Mouse (Mus musculus) thymus, postnatal 14 days (tissue): ENCODE measurements around the gene Zfp668.
A peak's percentile ranks its signal among the peaks of the same experiment; 100 is the strongest.
"Not testable (repeated sequence)": the region's sequence is repeated elsewhere in the genome, so short reads cannot be mapped to it uniquely, and the experiment has no call there.

Source experiments
- DNase-seq: peaks from one replicate; pipeline ENCODE4 v3.0.0; 2021

The Zfp668 gene

DNA sequence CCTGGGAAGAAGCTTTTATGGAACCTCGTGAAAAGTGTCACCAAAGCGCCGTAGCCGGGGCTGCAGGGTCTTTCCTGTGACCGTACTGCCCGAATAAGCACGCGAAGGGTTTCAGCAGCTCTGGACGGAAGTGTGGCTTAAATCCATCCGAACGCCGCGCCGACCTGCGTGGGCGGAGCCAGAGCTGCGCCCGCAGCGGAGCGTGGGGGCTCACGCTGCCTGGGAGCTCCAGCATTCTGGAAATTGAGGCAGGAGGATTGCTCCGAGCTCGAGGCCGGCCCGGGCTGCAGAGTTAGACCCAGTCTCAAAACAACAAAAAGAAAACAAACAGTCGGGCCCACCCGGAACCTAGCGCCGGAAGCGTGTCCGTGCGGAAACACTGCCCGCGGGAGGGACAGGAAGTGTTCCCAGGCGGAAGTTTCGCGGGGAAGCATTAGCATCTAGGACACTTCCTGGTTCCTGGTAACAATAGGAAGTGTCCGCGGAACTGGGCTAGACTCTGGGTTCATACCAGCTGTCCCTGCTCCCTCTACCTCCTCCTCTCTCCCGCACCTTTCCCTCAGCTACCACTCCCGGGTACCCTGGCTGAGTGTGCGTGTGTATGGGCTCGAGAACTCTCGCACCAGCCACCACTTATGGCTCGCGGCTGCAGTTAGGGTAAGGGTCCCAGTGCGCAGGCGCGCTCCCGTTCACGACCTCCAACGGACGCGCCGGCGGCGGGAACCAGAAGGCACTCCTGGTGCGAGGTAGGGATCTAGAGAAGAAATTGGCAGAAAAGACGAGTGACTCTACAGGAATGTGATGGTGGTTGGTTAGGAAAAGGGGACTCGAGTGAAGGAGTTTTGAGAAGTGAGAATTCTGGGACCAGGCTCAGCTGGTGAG, at the start of gene Zfp668:
TSS of gene Zfp668 (minus strand) at position 362 of the 882 bp plus-strand sequence.
- peak; percentile 88 for DNase-seq

DNA sequence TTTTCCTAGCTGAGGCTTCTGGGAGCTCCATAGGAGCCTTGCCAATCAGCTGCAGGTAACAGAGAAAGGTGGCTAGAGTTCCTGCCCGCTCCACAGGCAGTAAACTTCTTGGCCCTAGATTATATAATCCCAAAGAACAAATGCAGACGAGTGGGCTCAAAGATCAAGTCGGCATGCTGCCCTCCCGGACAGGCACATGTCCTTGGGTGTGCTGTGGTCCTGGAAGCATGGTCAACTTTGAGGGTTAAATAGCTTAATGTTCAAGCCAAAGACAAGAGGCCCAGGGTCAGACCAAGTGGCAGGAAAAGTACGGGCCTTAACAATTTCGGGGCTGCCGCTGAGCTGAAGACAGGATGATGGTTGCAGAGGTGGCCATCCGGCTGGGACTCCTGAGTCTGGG, 49.4 kb upstream of the Zfp668 start:
- no peak for DNase-seq

DNA sequence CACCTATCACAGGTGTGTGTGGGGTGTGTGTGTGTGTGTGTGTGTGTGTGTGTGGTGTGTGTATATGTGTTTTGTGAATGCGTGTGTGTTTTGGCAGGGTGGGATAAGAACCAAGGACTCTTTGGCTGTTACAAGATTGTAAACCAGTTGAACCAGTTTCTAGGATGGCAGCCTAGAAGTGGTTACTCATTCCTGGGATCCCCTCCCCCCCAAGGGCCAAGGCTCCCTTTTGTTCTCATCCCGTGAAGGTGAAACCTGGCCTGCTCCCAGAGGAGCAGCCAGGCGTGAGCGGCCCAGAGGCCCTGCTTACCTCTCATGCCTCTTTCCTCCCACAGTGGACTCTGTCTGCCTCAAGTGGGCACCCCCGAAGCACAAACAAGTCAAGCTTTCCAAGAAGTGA, 48.6 kb upstream of the Zfp668 start:
- DNase-seq: no peak

DNA sequence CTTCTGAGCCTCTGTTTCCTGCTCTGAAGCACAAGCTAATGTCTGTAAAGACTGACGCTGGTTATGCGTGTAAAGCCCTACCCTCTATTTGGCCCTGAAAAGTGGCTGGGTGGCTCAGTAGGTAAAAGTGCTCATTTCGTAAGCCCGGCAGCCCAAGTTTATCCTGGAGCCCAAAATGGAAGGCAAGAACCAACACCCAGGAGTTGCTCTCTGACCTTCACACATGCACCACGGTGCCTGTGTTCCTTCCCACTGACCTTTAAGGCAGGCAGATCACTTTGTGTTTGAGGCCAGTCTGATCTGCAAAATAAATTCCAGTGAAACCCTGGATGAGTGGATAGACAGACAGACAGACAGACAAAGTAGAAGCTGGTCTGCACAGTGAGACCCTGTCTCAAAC, 47.1 kb upstream of the Zfp668 start:
- no peak for DNase-seq

DNA sequence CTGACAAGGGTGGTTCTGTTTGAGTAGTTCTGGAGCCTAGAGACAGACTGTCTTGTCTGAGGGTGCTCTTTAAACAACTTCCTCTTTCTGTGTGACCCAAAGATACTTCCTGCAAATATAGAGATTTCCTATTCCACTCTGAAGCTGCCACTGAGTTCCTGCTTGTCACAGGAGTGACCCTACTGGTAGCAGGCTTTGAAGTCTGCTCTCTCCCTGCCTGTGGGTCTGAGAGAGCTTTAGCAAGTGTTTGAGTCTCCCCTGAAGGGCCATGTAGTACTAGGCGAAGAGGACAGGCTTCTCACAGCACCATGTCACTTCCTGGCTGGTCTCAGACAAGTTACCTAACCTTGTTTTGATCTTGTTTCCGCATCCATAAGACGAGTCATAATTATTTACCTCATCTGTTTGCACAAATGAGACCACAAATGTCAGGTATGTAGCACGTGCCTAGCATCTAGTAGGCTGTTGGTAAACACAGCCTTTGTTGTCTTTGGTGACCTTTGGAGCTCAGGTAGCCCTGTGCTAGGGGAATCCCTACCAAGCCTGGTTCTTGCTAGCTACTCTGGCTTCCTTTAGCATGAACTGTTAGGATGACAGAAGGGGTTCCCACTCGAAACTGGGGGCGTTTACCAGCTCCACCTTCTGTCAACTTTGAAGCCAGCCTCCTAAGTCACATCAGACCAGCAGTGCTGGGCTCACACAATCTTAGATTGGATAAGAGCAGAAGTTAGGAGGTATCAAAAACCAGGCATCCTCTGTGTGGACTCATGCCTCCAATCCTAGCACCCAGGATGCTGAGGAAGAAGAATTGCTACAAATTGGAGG, 46.0 kb upstream of the Zfp668 start:
- DNase-seq: no peak

DNA sequence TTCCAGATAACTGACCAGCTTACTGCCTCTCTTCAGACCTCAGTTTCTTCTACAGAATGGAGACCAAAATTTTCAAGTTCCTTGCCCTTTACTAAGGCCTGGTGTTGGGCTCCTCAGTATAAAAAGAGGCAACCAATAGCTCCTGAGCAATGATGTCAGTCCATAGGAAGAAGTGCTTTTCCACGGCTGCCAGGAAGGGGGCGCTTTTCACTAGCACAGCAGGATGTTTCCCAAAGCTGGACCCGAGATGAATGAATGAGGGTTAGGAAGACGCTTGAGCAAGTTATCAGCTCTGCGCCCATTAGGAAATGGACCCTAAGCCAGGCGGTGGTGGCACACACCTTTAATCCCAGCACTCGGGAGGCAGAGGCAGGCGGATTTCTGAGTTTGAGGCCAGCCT, 44.9 kb upstream of the Zfp668 start:
- peak; percentile 44 for DNase-seq

DNA sequence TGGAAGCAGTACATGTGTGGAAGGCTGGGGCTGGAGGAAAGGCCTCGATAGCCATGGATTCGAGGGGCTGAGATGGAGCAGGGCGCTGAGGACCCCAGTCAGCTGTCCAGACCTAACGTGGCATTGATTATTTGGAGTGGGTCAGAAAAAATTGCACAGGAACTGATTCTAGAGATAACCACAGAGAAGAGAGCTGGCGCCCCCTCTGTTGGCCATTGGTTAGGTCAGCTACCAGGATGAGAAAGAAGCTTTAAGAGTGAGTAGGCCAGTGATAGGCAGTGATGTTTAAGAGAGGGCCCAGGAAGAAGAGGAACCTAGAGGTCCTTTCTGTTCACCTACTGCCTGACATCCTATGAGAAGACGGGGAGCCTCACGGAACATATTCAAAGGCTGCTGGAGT, 42.7 kb upstream of the Zfp668 start:
- DNase-seq: peak; percentile 44

DNA sequence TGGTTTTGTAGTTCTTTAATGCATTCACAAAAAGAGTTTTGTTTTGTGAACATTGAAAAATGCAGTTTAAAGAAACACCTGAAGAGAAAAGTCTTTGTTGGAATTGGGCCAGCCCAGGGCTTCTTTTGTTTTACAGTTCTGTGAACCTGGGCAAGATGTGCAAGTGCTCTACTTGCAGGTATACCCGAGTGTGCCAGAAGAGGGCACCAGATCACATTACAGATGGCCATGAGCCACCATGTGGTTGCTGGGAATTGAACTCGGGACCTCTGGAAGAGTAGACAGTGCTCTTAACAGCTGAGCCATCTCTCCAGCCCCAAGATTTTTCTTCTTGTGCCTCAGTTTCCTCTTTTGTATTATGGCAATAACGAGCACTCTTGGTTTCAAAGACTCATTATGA, 41.6 kb upstream of the Zfp668 start:
- peak; percentile 77 for DNase-seq

DNA sequence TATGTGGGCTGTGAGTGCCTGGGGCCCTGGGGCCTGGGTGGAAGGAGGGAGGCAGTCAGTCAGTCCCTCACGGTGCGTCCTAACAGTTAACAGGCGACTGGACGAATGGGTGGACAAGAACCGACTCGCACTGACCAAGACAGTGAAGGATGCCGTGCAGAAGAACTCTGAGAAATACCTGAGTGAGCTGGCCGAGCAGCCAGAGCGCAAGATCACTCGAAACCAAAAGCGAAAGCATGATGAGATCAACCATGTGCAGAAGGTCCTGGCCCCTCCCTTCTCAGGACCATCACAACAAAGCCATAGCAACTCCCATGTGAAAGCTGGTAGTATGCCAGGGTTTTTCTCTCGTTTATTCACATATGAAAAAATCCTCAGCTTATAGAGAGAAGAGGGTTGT, 38.7 kb upstream of the Zfp668 start:
- DNase-seq: no peak

DNA sequence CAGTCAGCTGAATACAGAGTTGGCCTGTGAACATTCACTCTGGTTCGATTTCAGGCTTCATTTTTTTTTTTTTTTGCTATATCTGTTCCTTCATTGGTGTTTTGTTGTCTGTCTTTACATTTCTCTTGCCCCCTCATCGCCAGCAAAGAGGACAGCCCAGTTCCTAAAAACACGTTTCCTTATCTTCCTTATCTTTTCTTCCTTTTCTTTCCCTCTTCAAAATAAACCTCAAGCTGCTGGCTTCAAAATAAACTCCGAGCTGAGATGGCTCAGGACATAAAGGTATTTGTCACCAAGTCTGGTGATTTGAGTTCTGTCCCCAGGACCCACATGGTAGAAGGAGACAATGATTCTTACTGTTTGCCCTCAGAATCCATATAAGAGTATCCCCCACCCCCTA, 36.3 kb upstream of the Zfp668 start:
- no peak for DNase-seq

DNA sequence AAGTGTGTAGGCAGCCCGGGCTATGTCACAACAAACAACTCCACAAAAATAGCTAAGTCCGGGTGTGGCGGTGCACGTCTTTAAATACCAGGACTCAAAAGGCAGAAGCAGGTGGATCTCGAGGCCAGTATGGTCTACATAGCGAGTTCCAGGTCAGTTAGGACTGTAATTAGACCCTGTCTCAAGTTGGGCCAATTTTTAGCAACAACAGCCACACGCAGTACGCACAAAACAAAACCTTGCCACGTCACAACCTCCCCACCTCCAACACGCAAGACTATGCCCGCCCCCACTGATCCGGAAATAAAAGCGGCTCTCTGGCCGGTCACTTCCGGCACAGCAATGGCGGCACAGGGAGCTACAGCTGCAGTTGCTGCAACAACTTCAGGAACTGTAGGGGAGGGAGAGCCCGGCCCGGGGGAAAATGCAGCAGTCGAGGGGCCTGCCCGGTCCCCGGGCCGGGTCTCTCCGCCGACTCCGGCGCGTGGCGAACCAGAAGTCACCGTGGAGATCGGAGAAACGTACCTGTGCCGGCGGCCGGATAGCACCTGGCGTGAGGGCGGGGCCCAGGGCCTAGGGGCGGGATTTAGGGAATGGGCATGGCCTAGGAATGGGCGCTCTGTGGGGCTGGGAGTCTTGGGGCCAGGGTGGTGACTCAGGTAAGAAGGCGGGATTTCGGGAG, 35.7 kb upstream of the Zfp668 start, which contains the start of gene Kat8:
TSS of gene Kat8 (plus strand) at position 327 of the 682 bp plus-strand sequence.
- peak; percentile 85 for DNase-seq

DNA sequence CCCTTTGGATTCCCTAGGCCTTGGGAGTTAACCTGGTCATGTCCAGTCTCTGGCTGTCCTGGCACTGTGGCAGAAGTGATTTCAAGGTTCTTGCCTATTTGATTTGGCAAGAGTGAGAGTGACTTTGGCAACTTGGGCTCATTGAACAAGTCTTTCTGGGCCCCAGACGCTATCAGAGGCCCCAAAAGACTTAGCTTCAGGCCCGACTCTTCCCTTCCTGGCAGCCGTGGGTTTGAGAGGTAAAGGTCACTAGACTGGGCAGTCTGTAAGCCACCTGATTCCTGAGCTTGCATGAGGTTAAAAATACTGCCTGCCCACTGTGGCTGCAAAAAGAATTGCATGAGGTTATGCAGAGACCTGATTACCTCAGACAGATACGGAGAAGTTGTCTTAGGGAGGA, 32.0 kb upstream of the Zfp668 start:
- DNase-seq: no peak

DNA sequence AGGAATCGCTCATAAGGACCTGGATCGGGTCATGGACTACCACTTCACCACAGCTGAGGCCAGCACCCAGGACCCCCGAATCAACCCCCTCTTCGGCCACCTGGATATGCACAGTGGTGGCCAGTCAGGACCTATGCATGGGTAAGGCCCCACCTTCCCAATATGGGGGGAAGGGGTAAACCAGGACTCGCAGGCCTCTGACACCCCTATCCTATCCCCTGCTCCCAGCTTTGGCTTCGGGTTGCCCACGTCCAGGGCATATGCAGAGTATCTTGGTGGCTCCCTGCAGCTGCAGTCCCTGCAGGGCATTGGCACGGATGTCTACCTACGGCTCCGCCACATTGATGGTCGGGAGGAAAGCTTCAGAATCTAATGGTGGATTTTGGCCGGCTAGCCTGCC, 31.3 kb upstream of the Zfp668 start:
- no peak for DNase-seq

DNA sequence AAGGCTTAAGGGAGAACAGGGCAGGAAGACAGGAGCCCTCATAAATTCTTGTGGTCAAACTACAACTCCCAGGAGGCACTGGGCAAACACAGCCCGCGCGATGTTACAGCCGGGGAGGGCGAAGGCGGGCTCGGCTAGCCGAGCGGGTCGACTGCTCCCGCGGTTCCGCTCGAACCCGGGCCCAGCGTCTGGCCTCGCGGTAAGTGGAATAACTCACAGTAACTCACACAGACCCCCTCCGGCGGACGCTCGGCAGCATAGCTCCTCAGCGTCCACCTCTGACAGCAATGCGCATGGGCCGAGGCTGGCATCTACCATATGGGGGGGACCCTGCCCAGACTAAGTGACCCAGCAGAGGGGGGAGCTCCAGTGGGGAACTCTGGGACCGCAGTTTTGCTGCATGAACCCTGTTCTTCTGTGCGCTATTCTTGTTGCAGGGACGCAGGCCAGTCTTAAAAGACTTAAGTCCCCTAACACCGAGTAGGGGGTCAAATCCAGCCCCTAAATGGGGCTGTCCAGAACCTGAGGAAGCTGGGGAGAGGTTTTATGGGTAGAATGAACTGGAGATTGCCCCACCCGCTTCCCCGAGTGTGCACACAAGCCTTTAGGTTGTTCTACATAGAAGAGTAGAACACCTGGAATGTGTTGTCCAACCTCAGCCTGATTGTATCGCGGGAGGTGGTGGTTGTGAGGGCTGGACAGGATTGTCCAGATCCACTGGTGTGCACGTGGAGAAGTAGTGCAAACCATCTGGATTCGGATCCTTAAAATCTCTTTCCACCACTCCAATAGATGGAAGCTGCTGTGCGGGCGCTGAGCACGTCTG, 27.6 kb upstream of the Zfp668 start, which contains the start of gene Bckdk:
TSS of gene Bckdk (plus strand) at position 112 of the 826 bp plus-strand sequence.
- peak; percentile 77 for DNase-seq

DNA sequence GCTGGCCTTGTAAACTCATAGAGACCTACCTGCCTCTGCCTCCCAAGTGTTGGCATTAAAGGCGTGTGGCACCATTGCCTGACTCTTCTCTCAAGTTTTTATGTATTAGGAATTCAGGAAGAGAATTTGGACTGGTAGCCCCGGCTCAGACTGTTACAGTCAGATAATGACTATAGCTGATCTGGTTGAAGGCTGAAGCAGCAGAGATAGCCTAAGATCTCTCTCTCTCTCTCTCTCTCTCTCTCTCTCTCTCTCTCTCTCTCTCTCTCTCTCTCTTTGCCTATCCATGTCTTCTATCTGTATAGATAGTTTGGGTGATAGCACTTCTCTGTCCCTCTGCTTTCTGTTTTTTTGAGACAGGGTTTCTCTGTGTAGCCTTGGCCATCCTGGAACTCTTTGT, 25.1 kb upstream of the Zfp668 start:
- DNase-seq: no peak

DNA sequence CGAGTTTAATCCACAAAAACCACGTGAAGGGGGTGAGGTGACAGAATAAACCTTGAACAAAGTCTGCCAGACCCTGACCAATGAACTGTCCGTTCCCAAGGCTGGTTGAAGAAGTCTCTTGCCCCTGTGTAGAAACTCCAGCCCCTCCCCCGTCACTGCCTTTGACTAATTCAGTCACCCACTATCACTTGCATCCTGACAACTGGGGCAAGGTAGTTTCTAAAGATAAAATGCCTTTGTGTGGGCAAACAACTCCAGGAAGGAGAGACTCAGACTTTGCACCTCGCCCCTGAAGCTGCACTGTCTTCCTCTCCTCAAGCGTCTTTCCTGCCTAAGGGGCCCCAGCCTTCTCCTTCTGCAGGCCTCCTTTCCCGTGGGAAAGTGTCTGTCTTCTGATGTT, 23.4 kb upstream of the Zfp668 start:
- DNase-seq: no peak

DNA sequence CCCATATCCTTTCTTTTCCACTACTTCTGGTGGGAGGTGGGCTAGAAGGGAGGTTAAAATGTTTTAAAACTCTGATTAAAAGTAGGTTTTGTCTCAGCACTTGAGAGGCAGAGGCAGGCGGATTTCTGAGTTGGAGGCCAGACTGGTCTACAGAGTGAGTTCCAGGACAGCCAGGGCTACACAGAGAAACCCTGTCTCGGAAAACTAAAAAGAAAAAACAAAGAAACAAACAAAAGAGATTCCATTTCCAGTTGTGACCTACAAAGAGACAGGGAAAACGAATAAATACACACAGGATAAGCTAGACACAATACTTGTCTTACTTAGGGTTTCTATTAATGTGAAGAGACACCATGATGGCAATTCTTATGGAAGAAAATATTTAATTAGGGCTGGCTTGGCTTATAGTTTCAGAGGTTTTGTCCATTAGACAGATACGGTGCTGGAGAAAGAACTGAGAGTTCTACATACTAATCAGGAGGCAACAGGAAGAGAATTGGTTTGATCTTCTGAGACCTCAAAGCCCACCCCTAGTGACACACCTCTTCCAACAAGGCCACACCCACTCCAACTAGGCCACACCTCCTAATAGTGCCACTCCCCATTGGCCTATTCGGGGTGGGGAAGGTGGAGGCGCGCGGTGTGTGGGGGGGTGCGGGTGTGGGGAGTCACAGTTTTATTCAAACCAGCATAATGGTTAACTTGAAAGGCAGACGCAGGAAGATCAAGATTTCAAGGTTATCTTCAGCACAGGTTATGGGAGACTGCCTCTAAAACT, 21.7 kb upstream of the Zfp668 start:
- peak; percentile 69 for DNase-seq

DNA sequence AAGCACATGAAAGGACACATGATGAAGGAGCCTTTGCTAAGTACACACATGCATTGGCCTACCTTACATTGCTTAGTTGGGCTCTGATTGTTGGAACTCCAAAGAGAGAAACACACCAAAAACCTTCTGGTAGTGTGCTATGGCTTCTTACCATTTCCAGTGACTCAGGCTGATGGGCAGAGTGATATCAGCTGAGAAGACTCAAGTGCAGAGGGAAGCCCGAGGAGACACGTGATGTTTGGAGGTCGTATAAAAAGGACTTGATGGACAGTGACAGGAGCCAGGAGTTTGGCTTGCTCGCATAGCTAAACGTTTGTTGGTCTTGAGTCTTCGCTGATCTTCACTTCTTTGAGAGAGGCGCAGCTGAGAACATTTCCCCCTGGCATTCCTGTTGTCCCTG, 20.9 kb upstream of the Zfp668 start:
- no peak for DNase-seq

DNA sequence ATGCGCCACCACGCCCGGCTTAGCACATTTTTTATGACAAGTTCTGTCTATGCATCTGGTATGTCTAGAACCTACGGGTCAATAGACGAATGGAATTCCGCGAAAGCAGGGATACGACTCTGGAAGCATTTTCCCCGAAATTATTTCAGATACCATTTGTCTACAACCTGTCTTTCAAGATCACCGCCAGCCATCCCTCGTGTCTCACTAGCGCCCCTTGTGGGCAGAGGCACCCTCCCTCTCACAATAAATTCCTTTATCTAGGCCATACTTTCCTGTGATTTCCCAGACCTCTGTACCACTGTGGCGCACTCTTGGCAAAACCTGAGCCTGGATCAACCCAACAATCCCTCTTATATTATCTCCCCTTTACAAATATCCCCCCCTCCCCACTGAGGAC, 19.8 kb upstream of the Zfp668 start:
- peak; percentile 73 for DNase-seq

DNA sequence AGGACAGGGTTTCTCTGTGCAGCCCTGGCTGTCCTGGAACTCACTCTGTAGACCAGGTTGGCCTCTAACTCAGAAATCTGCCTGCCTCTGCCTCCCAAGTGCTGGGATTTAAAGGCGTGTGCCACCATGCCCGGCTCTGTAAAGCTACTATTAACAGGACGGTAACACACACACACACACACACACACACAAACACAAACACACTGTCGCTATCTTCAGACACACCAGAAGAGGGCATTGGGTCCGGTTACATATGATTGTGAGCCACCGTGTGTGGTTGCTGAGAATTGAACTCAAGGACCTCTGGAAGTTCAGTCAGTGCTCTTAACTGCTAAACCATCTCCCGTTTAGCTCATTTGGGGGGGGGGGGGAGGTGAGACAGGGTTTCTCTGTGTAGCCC, 19.3 kb upstream of the Zfp668 start:
- not testable (repeated sequence) for DNase-seq

DNA sequence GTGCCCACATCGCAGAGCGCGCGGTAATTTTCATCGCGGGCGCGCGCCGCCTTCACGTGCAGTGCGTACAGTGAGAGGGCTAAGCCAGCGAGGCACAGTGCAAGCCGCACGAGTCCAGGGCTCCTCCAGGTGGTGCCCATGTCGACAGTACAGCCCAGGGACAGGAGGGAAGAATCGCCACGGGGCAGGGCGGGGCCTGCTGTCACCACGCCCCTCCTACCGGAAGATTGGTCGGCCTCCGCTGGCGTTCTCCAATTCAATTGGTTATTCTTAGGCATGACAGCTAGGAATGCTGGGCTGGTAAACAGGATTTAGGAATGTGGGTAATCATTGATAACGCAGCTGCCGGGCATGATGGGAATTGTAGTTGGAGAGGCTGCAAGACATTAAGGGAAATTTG, 18.8 kb upstream of the Zfp668 start, which contains the start of the genes Gm21974 and Vkorc1:
TSS of gene Gm21974 (minus strand) at position 13 of the 400 bp plus-strand sequence.
TSS of gene Vkorc1 (minus strand) at position 176 of the 400 bp plus-strand sequence.
- DNase-seq: peak; percentile 91
